Mouse (Mus musculus): Measurements from ENCODE around the gene Prx. TPM values are rescaled to one million over a fixed set of nuclear protein-coding genes. Genes with fewer than 3 reads are reported as not detected.
"Not testable (repeated sequence)": the region's sequence is repeated elsewhere in the genome, so short reads cannot be mapped to it uniquely, and the experiment has no call there.

Gene Prx
- total RNA-seq, 2 experiments from 2014 or later: 0.57 to 0.66 TPM

DNA sequence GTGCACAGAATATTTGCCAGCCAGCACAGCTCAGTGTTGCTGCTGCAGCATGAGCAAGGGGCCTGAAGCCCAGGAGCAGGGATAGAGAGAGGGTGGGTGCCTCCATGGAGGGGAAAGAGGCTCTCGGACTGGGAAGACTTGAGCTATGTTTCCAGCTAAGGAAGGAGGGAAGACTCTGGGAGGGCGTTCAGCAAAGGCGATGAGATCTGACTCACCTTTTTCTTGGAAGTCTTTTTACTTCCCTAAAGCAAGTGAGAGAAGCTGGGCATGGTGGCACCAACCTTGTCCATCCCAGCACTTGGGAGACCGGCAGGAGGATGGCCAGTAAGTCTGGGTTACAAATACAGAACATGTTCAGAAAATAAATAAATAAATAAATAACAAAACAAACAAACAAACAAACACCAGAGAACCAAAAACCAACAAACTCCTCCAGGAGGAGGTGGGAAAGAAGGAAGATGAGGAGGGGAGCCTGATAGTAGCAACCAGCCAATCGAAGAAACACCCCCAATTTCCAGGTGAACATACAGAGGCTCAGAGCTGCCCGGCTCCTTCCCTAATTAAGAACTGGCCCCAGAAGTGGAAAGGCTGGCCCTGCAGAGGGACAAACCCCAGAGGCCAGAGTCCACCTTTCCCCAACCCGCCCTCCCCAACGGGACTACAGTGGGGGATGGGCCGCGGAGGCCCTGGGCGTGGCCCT, 18.0 kb upstream of the Prx start:
- DNase-seq (ENCODE audit: low spot score in 2 of 2): no peak
- intact Hi-C loops (cut with DNase I): no loop called here

DNA sequence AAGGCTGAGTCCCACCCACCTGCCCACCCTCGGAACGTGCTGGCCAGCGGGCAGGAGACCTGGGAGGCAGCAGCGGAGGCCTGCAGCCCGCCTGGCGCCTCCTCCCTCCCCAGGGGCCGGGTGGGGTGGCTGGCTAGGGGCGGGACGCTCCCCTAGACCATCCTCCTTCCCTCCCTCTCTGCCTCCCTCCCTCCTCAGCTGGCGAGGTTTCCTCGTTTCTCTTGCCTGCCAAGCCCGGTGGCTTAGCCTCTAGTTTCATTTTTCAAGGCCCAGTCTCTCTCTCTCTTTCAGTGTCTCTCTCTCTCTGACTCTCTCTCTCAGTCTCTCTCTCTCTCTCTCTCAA, 17.5 kb upstream of the Prx start:
- peak; percentile 51 to 54 for DNase-seq (ENCODE audit: low spot score in 2 of 2)
- intact Hi-C loops (cut with DNase I): no loop called here

DNA sequence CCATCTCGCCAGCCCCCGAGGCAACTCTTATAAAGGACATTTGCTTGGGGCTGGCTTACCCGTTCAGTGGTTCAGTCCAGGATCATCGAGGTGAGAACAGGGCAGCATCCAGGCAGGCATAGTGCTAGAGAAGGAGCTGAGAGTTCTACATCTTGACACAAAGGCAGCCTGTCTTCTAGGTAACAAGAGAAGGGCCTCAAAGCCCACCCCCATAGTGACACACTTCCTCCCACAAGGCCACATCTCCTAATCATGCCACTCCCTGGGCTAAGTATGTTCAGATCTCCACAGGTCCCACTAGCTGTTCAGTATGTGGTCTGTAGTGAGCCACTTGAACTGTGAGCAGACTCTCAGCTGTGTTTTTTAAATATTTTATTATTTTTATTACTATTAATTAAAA, 15.3 kb upstream of the Prx start:
- no peak for DNase-seq (ENCODE audit: low spot score in 2 of 2)
- intact Hi-C loops (cut with DNase I): no loop called here

DNA sequence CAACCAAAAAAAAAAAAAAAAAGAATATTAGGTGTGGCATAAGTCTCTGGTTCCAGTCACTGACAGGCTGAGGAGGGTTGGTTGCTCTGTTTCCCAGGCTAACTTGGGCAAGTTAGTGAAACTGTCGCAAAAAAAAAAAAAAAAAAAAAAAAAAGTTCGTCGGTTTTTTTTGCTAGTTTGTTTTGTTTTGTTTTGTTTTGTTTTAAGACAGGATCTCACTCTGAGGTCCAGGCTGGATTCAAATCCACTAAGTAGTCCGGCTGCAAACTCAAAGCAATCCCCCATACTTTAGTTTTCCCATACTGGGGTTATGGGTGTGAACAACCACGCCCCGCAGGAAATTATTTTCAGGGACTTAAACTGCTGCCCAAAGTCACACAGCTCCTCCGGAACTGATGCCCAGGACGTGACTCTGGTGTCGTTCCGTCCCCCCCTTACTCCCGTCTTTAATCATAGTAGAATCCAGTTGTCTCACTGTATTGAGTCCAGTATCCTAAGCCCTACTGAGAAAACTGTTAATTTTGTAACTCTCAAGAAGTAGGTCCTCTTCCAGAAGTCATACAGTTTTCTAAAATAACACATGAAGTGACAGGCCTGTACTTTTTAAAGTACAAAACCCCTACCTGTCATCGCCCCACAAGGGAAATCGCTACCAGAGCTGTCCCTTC, 12.9 kb upstream of the Prx start:
- DNase-seq (ENCODE audit: low spot score in 2 of 2): no peak
- intact Hi-C loops (cut with DNase I): no loop called here

DNA sequence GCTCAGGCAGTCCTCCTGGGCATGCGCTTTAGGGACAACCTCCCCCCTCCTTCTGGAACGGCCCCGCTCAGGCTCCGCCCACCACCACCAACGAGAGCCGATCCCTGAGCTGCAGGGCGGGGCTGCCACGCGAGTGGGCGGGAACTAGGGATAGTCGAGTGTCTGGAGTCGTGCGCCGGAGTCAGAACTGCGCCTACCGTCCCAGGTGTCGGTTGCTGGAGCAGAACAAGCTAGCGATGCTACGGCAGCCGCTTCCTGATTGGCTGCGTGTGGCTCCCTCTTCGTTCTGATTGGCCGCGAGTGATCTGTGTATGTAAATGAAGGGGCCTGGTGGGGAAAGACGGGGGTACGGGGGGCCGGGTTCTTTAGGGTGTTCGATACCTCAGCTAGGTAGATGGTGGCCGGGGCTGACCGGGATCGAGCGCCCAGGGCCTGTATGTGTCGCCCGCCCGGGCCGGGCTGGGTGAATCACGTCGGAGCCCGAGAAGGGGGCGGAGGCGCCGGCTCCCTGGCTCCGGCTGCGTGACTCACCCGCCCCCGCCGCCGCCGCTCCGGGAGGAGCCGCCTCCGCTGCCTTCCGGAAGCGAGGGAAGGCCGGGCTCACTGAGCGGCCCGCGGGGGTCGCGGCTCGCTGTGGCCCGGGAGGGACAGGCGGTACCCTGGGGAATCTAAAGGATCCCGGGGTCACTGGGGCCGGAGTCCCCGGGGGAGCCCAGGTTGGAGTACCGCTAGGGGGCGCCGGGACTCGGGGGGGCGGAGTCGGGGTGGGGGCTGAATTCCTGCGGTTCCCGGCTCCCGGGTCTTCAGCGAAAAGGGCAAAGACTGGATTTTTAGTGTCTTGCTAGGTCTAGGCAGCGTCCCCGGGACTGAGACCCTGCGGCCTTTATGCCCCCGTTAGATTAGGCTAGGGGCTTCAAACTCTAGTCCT, 12.1 kb upstream of the Prx start, which contains the start of gene Sertad1:
Gene Sertad1, plus strand, starts transcription at position 141 of the 928 bp plus-strand sequence.
- intact Hi-C loops (cut with DNase I): no loop called here

DNA sequence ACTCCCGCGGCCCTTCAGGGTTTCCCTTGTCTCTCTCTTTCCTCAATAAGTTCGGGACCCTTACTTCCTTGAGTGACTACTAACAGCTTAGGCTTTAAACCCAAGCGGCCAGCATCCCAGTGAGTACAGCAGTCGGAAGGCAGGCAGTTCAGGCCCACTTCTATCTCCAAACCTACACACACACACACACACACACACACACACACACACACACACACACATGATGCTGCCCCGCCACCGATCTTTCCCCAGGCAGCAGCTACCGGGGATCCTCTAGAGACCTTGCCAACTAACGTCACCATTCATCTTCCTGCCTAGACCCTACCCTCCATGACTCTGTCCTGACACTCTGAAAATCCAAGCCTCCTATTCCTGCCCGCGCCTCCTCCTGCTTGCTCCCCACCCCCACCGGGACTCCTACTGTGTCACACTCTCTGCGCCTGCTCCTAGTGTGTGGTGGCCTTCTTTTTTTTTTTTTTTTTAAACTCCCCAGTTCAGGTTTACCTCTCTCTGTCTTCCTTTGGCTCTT, 11.3 kb upstream of the Prx start:
- peak; percentile 59 to 79 for DNase-seq (ENCODE audit: low spot score in 2 of 2)
- intact Hi-C loops (cut with DNase I): no loop called here

More for the DNA sequence above, 12.1 kb upstream of the Prx start, which contains the start of gene Sertad1:
- DNase-seq (ENCODE audit: low spot score in 2 of 2): peak; percentile 99 to 100

DNA sequence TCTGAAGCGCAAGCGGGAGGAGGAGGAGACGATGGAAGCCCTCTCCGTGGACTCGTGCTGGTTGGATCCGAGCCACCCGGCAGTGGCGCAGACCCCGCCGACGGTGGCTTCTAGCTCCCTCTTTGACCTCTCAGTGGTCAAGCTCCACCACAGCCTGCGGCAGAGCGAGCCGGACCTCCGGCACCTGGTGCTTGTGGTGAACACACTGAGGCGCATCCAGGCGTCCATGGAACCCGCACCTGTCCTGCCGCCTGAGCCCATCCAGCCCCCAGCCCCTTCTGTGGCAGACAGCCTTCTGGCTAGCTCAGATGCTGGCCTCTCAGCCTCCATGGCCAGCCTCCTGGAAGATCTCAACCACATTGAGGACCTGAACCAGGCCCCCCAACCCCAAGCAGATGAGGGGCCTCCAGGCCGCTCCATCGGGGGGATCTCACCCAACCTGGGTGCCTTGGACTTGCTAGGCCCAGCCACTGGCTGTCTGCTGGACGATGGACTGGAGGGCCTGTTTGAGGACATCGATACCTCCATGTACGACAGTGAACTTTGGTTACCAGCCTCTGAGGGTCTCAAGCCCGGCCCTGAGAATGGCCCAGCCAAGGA, 9.8 kb upstream of the Prx start:
- intact Hi-C loops (cut with DNase I): no loop called here
- no peak for DNase-seq (ENCODE audit: low spot score in 2 of 2)

DNA sequence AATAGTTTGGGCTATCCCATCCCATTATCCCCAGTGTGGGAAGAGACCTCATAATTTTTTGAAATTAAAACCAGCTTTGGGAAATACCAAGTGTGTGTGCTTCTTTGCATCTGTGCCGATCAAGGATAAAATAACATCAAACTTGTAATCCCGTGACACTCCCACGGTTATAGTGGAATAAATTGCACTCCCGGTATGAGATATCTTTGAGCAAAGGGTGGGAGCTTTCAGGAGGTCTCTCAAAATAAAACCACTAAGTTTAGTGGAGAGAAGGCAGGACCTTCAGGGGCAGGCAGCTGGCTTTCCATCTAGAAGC, 8.9 kb upstream of the Prx start:
- DNase-seq (ENCODE audit: low spot score in 2 of 2): peak in 1 of 2 experiments; percentile 66
- intact Hi-C loops (cut with DNase I): no loop called here

DNA sequence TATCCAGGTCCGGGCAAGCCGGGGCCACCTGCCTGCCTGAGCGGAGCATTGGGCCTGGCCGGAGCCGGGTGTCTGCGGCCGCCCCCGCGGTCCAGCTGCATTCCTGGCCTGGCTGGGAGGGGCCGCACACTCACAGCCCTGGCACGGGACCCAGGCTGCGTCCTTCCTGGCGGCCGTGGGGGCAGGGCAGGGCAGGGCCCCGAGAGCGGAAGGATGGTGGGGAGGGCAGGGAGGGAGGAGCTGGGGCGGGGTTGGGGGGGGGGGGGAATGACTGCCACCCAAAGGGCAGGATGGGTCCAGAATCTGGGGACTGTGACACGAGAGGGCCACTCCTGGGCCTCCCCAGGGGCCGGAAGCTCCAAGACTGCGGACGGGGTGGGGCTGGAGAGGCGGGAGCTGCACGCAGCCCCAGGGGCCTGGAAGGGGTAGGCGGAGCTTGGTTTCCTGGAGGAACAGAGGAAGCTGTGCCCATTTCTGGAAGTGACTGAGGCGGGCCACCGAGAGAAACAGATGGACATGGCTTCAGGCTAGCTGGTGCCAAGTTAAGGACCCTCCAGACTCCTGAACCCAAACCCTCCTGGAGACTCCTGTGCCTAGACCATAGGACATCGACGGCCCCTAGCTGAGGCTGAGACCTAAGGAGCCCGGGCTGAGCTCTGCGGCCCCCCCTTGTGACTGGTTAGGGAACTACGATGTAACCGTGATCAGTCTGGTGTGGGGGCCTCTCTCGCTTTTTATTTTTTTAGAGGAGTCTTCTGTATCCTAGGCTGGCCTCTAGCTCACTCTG, 8.4 kb upstream of the Prx start:
- intact Hi-C loops (cut with DNase I): no loop called here
- peak; percentile 77 to 78 for DNase-seq (ENCODE audit: low spot score in 2 of 2)

DNA sequence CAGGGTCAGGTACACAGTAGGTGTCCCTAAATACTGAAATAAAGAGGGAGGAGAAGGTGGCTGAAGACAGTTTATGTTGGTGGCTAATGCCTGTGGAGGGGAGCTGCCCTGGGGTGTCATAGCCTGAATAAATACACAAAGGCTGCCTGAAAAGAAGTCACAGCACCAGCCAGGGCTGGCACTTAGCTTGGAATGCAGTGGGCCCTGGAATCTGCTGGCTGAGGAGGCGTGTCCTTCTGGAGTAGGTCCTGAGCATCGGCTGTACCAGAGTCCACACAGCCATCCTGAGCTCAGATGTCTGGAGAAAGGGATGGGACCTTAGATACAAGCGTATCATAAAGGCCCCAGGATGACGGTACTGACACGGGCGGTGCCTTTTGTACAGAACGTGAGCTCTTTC, 7.3 kb upstream of the Prx start:
- DNase-seq (ENCODE audit: low spot score in 2 of 2): no peak
- intact Hi-C loops (cut with DNase I): no loop called here

DNA sequence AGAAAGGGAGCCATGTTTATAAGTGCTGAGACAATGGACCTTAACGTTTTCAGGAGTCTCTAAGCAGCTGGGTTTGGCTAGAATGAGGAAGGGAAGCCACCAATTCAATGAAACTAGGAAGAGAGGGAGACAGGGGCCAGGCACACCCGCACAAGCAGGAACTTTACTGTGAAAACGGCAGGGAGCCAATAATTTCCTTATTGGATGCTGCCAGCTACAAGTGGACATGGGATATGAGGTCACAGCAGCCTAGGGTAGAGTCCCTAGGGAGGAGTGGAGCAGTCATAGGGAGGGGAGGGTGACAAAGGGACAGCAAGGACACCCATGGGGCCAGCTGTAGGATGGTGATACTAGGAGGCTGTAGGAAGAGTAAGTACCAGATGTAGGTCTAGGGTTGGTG, 6.1 kb upstream of the Prx start:
- intact Hi-C loops (cut with DNase I): no loop called here

DNA sequence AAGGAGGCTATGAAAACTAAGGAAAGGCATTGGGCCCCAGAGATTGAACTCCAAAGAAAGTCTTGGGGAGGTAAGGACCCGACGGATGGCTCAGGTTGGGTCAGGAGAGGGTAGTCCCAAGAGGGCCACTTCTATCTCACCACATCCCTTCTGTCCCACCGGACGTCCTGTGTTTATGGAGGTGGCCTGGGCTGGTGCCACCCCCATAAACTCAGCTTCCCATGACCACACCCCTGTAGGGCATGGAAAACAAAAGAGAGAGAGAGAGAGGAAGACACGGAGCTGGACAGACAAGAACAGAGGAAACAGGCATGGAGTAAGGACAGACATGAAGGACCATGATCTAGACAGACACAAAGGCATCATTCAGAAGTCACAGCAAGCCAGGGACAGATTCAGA, 5.7 kb upstream of the Prx start:
- intact Hi-C loops (cut with DNase I): no loop called here
- no peak for DNase-seq (ENCODE audit: low spot score in 2 of 2)

More for the DNA sequence above, 6.1 kb upstream of the Prx start:
- no peak for DNase-seq (ENCODE audit: low spot score in 2 of 2)

DNA sequence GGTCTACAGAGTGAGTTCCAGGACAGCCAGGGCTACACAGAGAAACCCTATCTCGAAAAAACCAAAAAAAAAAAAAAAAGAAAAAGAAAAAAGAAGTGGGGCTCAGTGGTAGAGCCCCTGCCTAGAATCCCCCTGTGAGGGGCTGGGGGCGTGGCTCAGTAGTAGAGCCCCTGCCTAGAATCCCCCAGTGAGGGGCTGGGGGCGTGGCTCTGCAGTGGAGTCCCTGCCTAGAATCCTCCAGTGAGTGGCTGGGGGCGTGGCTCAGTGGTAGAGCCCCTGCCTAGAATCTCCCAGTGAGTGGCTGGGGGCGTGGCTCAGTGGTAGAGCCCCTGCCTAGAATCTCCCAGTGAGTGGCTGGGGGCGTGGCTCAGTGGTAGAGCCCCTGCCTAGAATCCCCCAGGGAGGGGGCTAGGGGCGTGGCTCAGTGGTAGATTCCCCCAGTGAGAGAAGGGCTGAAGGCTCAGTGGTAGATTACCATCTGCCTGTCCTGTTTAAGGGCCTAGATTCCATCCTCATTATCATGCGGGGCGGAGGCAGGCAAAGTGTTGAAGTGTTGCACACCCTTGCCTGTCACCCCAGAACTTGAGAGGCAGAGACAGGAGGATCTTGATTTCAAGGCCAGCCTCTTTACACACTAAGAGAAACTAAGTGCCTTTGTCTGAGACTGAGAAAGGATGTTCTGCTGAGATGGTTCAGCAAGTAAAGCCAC, 4.3 kb upstream of the Prx start:
- intact Hi-C loops (cut with DNase I); DNase-seq (ENCODE audit: low spot score in 2 of 2): not testable (repeated sequence)

DNA sequence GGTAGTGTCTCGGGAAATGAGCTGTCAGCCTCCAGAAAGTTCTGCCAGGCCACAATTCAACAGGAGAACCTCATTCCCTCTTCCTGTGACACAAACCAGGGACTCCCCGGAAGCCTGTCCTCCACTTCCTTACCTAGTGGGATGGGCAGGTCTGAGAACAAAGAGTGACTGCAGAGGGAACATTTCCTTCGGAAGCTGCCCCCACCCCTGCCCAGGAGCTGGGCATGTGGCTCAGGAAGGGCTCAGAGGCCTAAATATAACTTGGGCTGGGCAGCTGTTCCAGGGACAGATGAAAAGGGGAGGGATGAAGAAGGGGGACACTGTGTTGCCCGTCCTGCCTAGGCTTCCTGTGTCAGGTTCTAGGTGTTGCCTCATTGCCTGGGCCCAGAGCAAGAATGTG, 2.5 kb downstream of the Prx start:
- DNase-seq (ENCODE audit: low spot score in 2 of 2): no peak
- intact Hi-C loops (cut with DNase I): loop anchor here (10.0 kb wide), 1 partner anchor 167 kb away; the partner anchor contains the start of gene Ltbp4

DNA sequence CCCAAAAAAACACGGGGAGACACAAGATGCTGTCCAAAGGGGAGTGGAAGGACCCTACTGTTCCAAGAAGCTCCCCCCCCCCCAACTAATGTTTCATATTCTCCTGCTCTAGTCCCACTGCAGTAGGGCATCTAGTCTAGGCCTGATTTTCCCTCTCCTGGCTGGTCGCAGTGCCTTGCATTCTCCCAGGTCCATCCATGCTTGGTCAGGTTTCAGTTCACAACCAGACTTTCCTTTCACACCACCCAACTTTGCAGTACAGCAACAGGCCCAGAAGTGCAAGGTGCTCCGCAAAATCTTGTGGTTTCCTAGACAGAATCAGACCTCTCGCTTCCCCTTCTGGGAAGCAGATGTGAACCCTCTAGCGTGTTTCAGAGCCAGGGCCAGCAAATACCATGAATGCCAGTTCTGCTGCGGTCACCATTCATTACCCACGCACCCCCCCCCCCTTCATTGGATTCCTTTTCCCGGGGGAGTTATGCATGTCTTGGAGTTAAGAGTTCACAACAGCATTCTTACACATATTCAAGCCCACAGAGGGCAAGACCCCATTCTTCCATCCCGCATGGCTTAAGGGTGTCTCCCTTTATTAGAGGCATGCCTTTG, 7.7 kb downstream of the Prx start:
- intact Hi-C loops (cut with DNase I): loop anchor here (10.0 kb wide), 1 partner anchor 172 kb away; the partner anchor contains the start of gene Ltbp4
- DNase-seq (ENCODE audit: low spot score in 2 of 2): no peak

DNA sequence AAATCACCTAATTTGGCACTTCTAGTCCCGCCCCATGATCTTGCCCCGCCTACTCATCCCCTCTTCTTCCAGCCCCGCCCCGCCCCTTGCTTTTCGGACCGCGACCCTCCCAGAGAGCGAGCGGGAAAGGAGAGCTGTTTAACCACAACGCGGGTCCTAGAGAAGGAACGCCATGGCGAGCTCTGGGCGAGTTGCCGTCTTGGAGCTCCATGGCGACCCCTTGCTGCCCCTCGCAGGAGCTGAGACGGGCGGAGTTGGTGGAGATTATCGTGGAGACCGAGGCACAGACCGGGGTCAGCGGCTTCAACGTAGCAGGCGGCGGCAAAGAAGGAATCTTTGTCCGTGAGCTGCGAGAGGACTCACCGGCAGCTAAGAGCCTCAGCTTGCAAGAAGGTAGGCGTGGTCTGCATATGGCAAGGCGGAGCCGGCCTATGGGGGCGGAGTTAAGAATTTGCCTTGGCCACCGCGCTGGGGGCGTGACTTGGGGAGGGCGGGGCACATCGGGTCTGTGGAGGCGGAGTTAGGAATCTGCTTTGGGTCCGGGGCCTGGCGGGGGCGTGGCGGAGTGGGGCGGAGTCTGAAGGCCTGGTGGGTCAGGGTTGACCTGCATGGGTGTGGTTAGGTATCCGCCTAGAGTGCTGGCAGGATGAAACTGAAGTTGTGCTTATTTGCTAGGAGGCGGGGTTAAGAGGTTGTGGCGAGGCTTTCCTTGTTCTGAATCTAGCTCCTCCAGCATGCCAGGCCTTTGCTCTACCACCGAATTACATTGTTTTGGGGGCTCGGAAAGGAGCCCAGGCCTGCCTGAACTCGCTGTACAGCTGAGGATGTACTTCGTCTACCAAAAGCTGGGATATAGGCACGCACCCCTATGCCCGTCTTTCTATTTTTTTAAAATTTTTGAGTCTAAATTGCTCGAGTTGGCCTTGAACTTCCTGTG, 8.9 kb downstream of the Prx start:
- DNase-seq (ENCODE audit: low spot score in 2 of 2): peak; percentile 90 to 92
- intact Hi-C loops (cut with DNase I): loop anchor here (10.0 kb wide), 1 partner anchor 173 kb away; the partner anchor contains the start of gene Ltbp4

DNA sequence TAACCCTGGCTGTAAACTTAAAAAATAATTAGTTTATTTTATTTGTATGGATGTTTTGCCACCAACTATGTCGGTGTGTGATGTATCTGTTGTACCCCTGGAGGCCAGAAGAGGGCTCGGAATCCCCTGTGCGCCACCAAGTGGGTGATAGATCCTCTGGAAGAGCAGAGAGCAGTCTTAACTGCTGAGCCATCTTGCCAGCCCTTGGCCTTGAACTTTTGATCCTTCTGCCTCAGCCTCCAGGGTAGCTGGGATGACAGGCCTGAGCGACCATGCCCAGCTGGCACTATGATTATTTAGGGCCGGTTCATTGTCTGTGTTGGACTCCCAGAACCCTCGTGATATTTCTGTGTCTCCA, 9.5 kb downstream of the Prx start:
- intact Hi-C loops (cut with DNase I): loop anchor here (10.0 kb wide), 1 partner anchor 174 kb away; the partner anchor contains the start of gene Ltbp4
- peak in 1 of 2 experiments; percentile 65 for DNase-seq (ENCODE audit: low spot score in 2 of 2)

Data from left cerebral cortex, postnatal 14 days (tissue).